In the genomic region with DNA sequence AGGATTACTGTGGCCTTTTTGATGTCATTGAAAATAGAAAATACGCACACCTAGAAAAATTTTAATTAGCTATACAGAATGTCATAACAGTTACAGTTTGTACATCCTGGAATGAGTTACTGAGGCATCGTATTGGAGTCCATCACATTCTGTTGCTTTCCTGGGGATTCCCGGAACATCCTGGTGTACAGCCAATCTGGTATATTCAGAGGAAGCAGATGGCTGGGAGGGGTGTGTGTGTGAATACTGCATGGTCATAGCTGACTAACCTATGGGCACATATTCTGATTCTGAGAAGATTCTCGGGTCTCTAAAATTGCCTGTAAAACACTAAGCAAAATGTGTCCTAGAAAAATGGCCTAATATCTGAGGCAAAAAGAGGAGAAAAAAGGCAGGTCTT, we compare ENCODE assay signal across 11 mouse cellular contexts. TPM values are rescaled to one million over a fixed set of nuclear protein-coding genes. Genes with fewer than 3 reads are reported as not detected.
DNase-seq lines count a peak whose midpoint lies in the region; ATAC-seq and TF ChIP-seq lines count a peak whose summit lies in the region.
"Had no signal": no experiment of that assay in that cellular context is flagged by ENCODE, and none has a peak within 500 bp of the region (broad histone marks: within the 10 kb centered on the region; RNA-seq: fewer than 3 reads in every experiment).

No protein-coding gene starts in this region.

- no peak overlapping the region for H3K9ac ChIP-seq in heart, postnatal 0 days (replicated peaks; ENCODE audit: low read depth, low read length)

- 0 out of 2 replicates have a peak overlapping the region, but pooled peaks have one; percentile 99 for H3K27ac ChIP-seq in heart, postnatal 0 days (ENCODE audit: low read depth)
- H3K27ac ChIP-seq in olfactory bulb, adult 2 months (ENCODE audit: insufficient read depth, low read depth, low read length) = peak overlapping the region; percentile 25; the same call in 1 of the 2 replicates
- H3K27ac ChIP-seq: stomach, postnatal 0 days had no signal

- no peak for ATAC-seq in heart, postnatal 0 days (ENCODE audit: insufficient read depth, low read depth)

- H3K4me1 ChIP-seq in heart, postnatal 0 days (ENCODE audit: control insufficient read depth, insufficient read depth) = peaks cover 32% of the 10 kb centered on the region
- peaks cover 25% of the 10 kb centered on the region for H3K4me1 ChIP-seq in olfactory bulb, adult 2 months (ENCODE audit: control insufficient read depth, insufficient read depth, low read length)

- no peak for TF ChIP-seq POLR2A in olfactory bulb, adult 2 months (IDR thresholded peaks at IDR 0.05; ENCODE audit: insufficient read depth, low read depth, low read length)

- TF ChIP-seq CTCF in heart, postnatal 0 days (IDR thresholded peaks at IDR 0.05; ENCODE audit: low read depth) = no peak
- TF ChIP-seq CTCF in olfactory bulb, adult 2 months (IDR thresholded peaks at IDR 0.05; ENCODE audit: insufficient read depth, low read depth, low read length) = no peak

- H3K27me3 ChIP-seq in heart, postnatal 0 days (ENCODE audit: control insufficient read depth, insufficient read depth, low read length) = no peaks in the 10 kb centered on the region
- H3K27me3 ChIP-seq: limb, embryonic 13.5 days had no signal

- intact Hi-C loops in heart, postnatal 25 days (cut with DNase I) = no loop called here

- 72% methylated on average over 4 of the region's 4 CpGs for WGBS in heart, postnatal 0 days
- 65% methylated on average over 4 of the region's 4 CpGs for WGBS in olfactory bulb, adult 2 months

- H3K4me3 ChIP-seq in heart, postnatal 0 days (ENCODE audit: low read depth, low read length) = no peak overlapping the region
- H3K4me3 ChIP-seq in olfactory bulb, adult 2 months (ENCODE audit: insufficient read depth, low read depth, low read length) = no peak overlapping the region

- no peak overlapping the region for H3K4me2 ChIP-seq in heart, postnatal 0 days (ENCODE audit: low read depth, low read length)

- H3K9me3 ChIP-seq in heart, postnatal 0 days (replicated peaks; ENCODE audit: control insufficient read depth, low read length) = no peaks in the 10 kb centered on the region
- H3K9me3 ChIP-seq: limb, embryonic 13.5 days had no signal

- H3K36me3 ChIP-seq in heart, postnatal 0 days (replicated peaks; ENCODE audit: control insufficient read depth, insufficient read depth, low read length) = peaks cover 20% of the 10 kb centered on the region

- no peak for TF ChIP-seq EP300 in heart, postnatal 0 days (IDR thresholded peaks at IDR 0.05; ENCODE audit: low read depth)

- peak; percentile 38 for DNase-seq in heart, postnatal 0 days (ENCODE audit: low spot score)
- no peak for DNase-seq in heart, postnatal 25 days (ENCODE audit: low spot score)
- peak; percentile 83 to 91 for DNase-seq in cerebellum, postnatal 36 days
- DNase-seq in left cerebral cortex, adult 11 months (ENCODE audit: low spot score) = peak; percentile 56
- DNase-seq in kidney, postnatal 10 days = no peak
- DNase-seq in gastrocnemius, postnatal 10 days = no peak
- no peak for DNase-seq in kidney, postnatal 25 days

RNA-seq across cellular contexts. Expression of a gene that starts 3.4 kb away (rescaled TPM):
- total RNA-seq in heart, postnatal 0 days (2014; rRNA removed; ENCODE audit: low replicate concordance) = 0.57 TPM in 1 of 2 replicates, not detected in the other
- polyA plus RNA-seq in heart, postnatal 0 days (2015; fragmentation: Nextera tagmentation; extraction: Ambion mirVana) = 0.18 and 1.0 TPM in 2 replicates
- total RNA-seq in heart, postnatal 25 days (2021) = 1 to 10 TPM; 3.3 to 3.9 TPM
- polyA plus RNA-seq in olfactory bulb, adult 2 months (2012; ENCODE audit: insufficient read depth, insufficient read length, low replicate concordance, missing spikeins) = not detected in 2 replicates
- total RNA-seq in gastrocnemius, postnatal 10 days (2021) = 1 to 10 TPM in 1 of 2 experiments, under 1 TPM in 1; 0.85 to 1.0 TPM

RNA-seq across cellular contexts. Expression of a gene that starts 8.4 kb away (rescaled TPM):
- 41.2 and 51.6 TPM in 2 replicates for total RNA-seq in heart, postnatal 0 days (2014; rRNA removed; ENCODE audit: low replicate concordance)
- 12.7 and 13.9 TPM in 2 replicates for polyA plus RNA-seq in heart, postnatal 0 days (2015; fragmentation: Nextera tagmentation; extraction: Ambion mirVana)
- total RNA-seq in heart, postnatal 25 days (2021) = 10 to 100 TPM; 24.8 to 29.0 TPM
- not detected in 2 replicates for polyA plus RNA-seq in olfactory bulb, adult 2 months (2012; ENCODE audit: insufficient read depth, insufficient read length, low replicate concordance, missing spikeins)
- 10 to 100 TPM; 17.6 to 23.1 TPM for total RNA-seq in gastrocnemius, postnatal 10 days (2021)

RNA-seq across cellular contexts. Expression of a gene that starts 27.6 kb away (rescaled TPM):
- 35.4 and 36.4 TPM in 2 replicates for total RNA-seq in heart, postnatal 0 days (2014; rRNA removed; ENCODE audit: low replicate concordance)
- 26.9 and 27.6 TPM in 2 replicates for polyA plus RNA-seq in heart, postnatal 0 days (2015; fragmentation: Nextera tagmentation; extraction: Ambion mirVana)
- 10 to 100 TPM; 31.2 to 41.2 TPM for total RNA-seq in heart, postnatal 25 days (2021)
- polyA plus RNA-seq in olfactory bulb, adult 2 months (2012; ENCODE audit: insufficient read depth, insufficient read length, low replicate concordance, missing spikeins) = not detected in 2 replicates
- total RNA-seq in gastrocnemius, postnatal 10 days (2021) = 10 to 100 TPM; 40.7 to 55.7 TPM

RNA-seq across cellular contexts. Expression of a gene that starts 30.2 kb away (rescaled TPM):
- total RNA-seq in heart, postnatal 0 days (2014; rRNA removed; ENCODE audit: low replicate concordance) = not detected in 2 replicates
- polyA plus RNA-seq in heart, postnatal 0 days (2015; fragmentation: Nextera tagmentation; extraction: Ambion mirVana) = not detected in 2 replicates
- not detected for total RNA-seq in heart, postnatal 25 days (2021)
- not detected in 2 replicates for polyA plus RNA-seq in olfactory bulb, adult 2 months (2012; ENCODE audit: insufficient read depth, insufficient read length, low replicate concordance, missing spikeins)
- total RNA-seq in gastrocnemius, postnatal 10 days (2021) = not detected
- polyA plus RNA-seq: gonadal fat pad, adult 2 months; limb, embryonic 13.5 days; stomach, postnatal 0 days had no signal

Comparison
In these comparisons a context has a peak if more than half of its experiments do, and no peak if none do; other contexts are left out.
1. DNase-seq: peak in heart, postnatal 0 days (single experiment), cerebellum, postnatal 36 days (2 of 2) and left cerebral cortex, adult 11 months (single experiment); none in heart, postnatal 25 days (single experiment), kidney, postnatal 10 days (single experiment), gastrocnemius, postnatal 10 days (single experiment) and kidney, postnatal 25 days (0 of 2).